Mouse (Mus musculus): ENCODE measurements around the gene Fam160a1. TPM values are rescaled to one million over a fixed set of nuclear protein-coding genes. Genes with fewer than 3 reads are reported as not detected.
A peak's percentile ranks its signal among the peaks of the same experiment; 100 is the strongest.

Fam160a1 gene
- total and polyA plus RNA-seq, 2 experiments from 2014 or later, result 0.32 to 1.2 TPM

DNA sequence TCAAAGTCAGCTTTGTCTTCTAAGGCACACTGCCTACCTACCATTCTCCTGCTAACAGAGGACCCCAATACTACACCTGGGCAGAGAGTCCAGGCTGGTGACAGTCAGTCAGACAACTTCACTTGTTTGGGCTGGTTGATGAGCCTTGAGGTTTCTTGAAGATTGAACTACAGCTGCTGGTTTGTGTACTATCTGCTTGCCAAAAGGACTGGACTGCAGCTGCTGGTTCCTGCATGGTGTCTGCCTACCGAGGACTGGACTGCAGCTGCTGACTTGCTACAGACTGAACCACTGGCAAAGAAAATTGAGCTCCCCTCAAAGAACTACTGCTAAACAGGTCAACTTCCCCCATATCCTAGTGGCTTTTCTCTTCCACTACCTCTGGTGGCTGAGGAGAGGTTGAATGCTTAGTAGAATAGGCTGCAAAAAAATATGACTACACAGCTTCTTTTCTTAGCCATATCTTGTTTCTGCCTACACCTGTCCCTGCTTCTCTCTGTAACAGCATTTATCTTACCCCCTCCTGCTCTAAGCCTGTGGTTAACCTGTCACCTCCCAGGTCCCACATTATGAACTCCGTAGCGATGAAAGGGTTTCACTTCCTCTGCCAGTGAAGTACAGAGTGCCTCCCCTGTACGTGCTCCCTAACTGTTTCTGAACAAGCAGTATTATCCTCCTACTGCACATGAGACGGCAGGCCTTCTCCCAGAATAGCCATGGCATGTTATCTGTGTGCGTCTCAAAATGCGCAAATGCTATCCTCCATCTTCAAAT, 103.0 kb downstream of the Fam160a1 start:
- Histone ChIP-seq H3K4me1 (ENCODE audit: insufficient read depth, low read length) (no peaks in the 10 kb centered on the region), H3K9me3 (ENCODE audit: low read length) (no peaks in the 10 kb centered on the region), H3K27me3 (ENCODE audit: insufficient read depth, low read length) (no peaks in the 10 kb centered on the region), H3K36me3 (ENCODE audit: insufficient read depth, low read length) (no peaks in the 10 kb centered on the region), H3K4me2 (ENCODE audit: low read depth, low read length, poor library complexity, severe bottlenecking) (no peak overlapping the region), H3K9ac (replicated peaks; ENCODE audit: low read length, poor library complexity, severe bottlenecking) (no peak overlapping the region), H3K27ac (ENCODE audit: low read depth, low read length) (no peak overlapping the region), H3K4me3 (ENCODE audit: low read depth, low read length) (no peak overlapping the region)
- no peak for DNase-seq (ENCODE audit: low spot score)
- no peak for ATAC-seq (ENCODE audit: low FRiP score)
- TF ChIP-seq CTCF (IDR thresholded peaks at IDR 0.05), result no peak
- WGBS, result 88% methylated on average over 7 of the region's 7 CpGs

DNA sequence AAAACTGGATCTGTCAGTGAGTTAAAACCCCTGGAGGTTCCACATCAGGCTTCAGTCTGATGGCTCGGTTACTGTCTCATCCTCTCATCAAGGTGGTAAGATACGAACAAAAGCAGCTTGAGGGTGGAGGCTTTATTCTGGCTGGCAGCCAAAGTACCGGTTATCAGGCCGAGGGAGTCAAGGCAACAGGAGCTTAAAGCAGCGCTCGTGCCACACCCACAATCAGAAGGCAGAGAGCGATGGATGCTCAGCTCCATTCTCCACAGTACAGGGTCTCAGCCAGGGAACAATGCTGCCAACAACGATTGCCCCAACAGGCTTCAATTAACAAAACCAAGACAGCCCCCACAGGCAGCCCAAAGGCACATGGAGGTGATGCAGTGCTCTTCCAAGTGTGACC, 106.4 kb downstream of the Fam160a1 start:
- no peak for DNase-seq (ENCODE audit: low spot score)
- H3K4me3 ChIP-seq (ENCODE audit: low read depth, low read length), result no peak overlapping the region
- no peaks in the 10 kb centered on the region for H3K27me3 ChIP-seq (ENCODE audit: insufficient read depth, low read length)
- ATAC-seq (ENCODE audit: low FRiP score), result no peak
- 31% methylated on average over 8 of the region's 8 CpGs for WGBS
- no peaks in the 10 kb centered on the region for H3K4me1 ChIP-seq (ENCODE audit: insufficient read depth, low read length)
- no peak overlapping the region for H3K27ac ChIP-seq (ENCODE audit: low read depth, low read length)
- no peak overlapping the region for H3K9ac ChIP-seq (replicated peaks; ENCODE audit: low read length, poor library complexity, severe bottlenecking)
- no peak overlapping the region for H3K4me2 ChIP-seq (ENCODE audit: low read depth, low read length, poor library complexity, severe bottlenecking)
- no peaks in the 10 kb centered on the region for H3K36me3 ChIP-seq (ENCODE audit: insufficient read depth, low read length)
- H3K9me3 ChIP-seq (ENCODE audit: low read length), result no peaks in the 10 kb centered on the region
- TF ChIP-seq CTCF (IDR thresholded peaks at IDR 0.05), result no peak

- peak; percentile 73 for TF ChIP-seq CTCF (IDR thresholded peaks at IDR 0.05)
- no peaks in the 10 kb centered on the region for H3K36me3 ChIP-seq (ENCODE audit: insufficient read depth, low read length)
- no peak overlapping the region for H3K4me3 ChIP-seq (ENCODE audit: low read depth, low read length)
- H3K4me1 ChIP-seq (ENCODE audit: insufficient read depth, low read length), result no peaks in the 10 kb centered on the region
- no peaks in the 10 kb centered on the region for H3K27me3 ChIP-seq (ENCODE audit: insufficient read depth, low read length)
- no peaks in the 10 kb centered on the region for H3K9me3 ChIP-seq (ENCODE audit: low read length)
- H3K9ac ChIP-seq (replicated peaks; ENCODE audit: low read length, poor library complexity, severe bottlenecking), result no peak overlapping the region
- no peak overlapping the region for H3K4me2 ChIP-seq (ENCODE audit: low read depth, low read length, poor library complexity, severe bottlenecking)
- ATAC-seq (ENCODE audit: low FRiP score) (no peak), DNase-seq (ENCODE audit: low spot score) (peak; percentile 44)
- 43% methylated on average over 7 of the region's 7 CpGs for WGBS
- H3K27ac ChIP-seq (ENCODE audit: low read depth, low read length), result no peak overlapping the region
Measured at GRCm38 (mm10) chr3:85707421-85707820, 109.7 kb downstream of the Fam160a1 start.

GRCm38 (mm10) chr3:85703141-85703882, 113.8 kb downstream of the Fam160a1 start:
- no peak overlapping the region for H3K27ac ChIP-seq (ENCODE audit: low read depth, low read length)
- no peak for ATAC-seq (ENCODE audit: low FRiP score)

GRCm38 (mm10) chr3:85698496-85698895, 118.6 kb downstream of the Fam160a1 start:
- TF ChIP-seq CTCF (IDR thresholded peaks at IDR 0.05), result no peak
- Histone ChIP-seq H3K4me2 (ENCODE audit: low read depth, low read length, poor library complexity, severe bottlenecking) (no peak overlapping the region), H3K4me3 (ENCODE audit: low read depth, low read length) (no peak overlapping the region), H3K27ac (ENCODE audit: low read depth, low read length) (no peak overlapping the region), H3K36me3 (ENCODE audit: insufficient read depth, low read length) (no peaks in the 10 kb centered on the region), H3K27me3 (ENCODE audit: insufficient read depth, low read length) (no peaks in the 10 kb centered on the region), H3K9me3 (ENCODE audit: low read length) (no peaks in the 10 kb centered on the region), H3K4me1 (ENCODE audit: insufficient read depth, low read length) (no peaks in the 10 kb centered on the region), H3K9ac (replicated peaks; ENCODE audit: low read length, poor library complexity, severe bottlenecking) (no peak overlapping the region)
- DNase-seq (ENCODE audit: low spot score) (no peak), ATAC-seq (ENCODE audit: low FRiP score) (no peak)
- 85% methylated on average over 4 of the region's 4 CpGs for WGBS

More at GRCm38 (mm10) chr3:85703141-85703882, 113.8 kb downstream of the Fam160a1 start:
- Histone ChIP-seq H3K4me2 (ENCODE audit: low read depth, low read length, poor library complexity, severe bottlenecking) (no peak overlapping the region), H3K4me1 (ENCODE audit: insufficient read depth, low read length) (no peaks in the 10 kb centered on the region), H3K36me3 (ENCODE audit: insufficient read depth, low read length) (no peaks in the 10 kb centered on the region), H3K4me3 (ENCODE audit: low read depth, low read length) (no peak overlapping the region), H3K9me3 (ENCODE audit: low read length) (no peaks in the 10 kb centered on the region), H3K9ac (replicated peaks; ENCODE audit: low read length, poor library complexity, severe bottlenecking) (no peak overlapping the region), H3K27me3 (ENCODE audit: insufficient read depth, low read length) (no peaks in the 10 kb centered on the region)
- TF ChIP-seq CTCF (IDR thresholded peaks at IDR 0.05), result no peak
- DNase-seq (ENCODE audit: low spot score), result peak; percentile 10
- 55% methylated on average over 6 of the region's 6 CpGs for WGBS

GRCm38 (mm10) chr3:85695056-85695455, 122.0 kb downstream of the Fam160a1 start:
- no peaks in the 10 kb centered on the region for H3K4me1 ChIP-seq (ENCODE audit: insufficient read depth, low read length)
- TF ChIP-seq CTCF (IDR thresholded peaks at IDR 0.05), result no peak
- WGBS, result 84% methylated on average over 3 of the region's 3 CpGs
- no peaks in the 10 kb centered on the region for H3K27me3 ChIP-seq (ENCODE audit: insufficient read depth, low read length)
- no peak for DNase-seq (ENCODE audit: low spot score)
- H3K9me3 ChIP-seq (ENCODE audit: low read length), result no peaks in the 10 kb centered on the region
- ATAC-seq (ENCODE audit: low FRiP score), result no peak
- no peaks in the 10 kb centered on the region for H3K36me3 ChIP-seq (ENCODE audit: insufficient read depth, low read length)
- H3K4me3 ChIP-seq (ENCODE audit: low read depth, low read length), result no peak overlapping the region
- H3K9ac ChIP-seq (replicated peaks; ENCODE audit: low read length, poor library complexity, severe bottlenecking), result no peak overlapping the region
- H3K27ac ChIP-seq (ENCODE audit: low read depth, low read length), result no peak overlapping the region
- H3K4me2 ChIP-seq (ENCODE audit: low read depth, low read length, poor library complexity, severe bottlenecking), result no peak overlapping the region

Data from midbrain, postnatal 0 days (tissue).